Mouse (Mus musculus): ENCODE measurements at regions not wholly inside any gene's neighbourhood (a gene's known extent, or its start where the extent isn't known, plus 50 kb on each side); places are given as distances from the start of the nearest gene placed in this dataset.

GRCm38 (mm10) chr5:118815783-118816182 lies 255.3 kb downstream of the Med13l start:
- no peak for DNase-seq (ENCODE audit: low spot score)

- no peak for DNase-seq (ENCODE audit: low spot score)
Observed at GRCm38 (mm10) chr5:118818294-118818693, 257.8 kb downstream of the Med13l start.

GRCm38 (mm10) chr5:118824791-118825190 lies 264.3 kb downstream of the Med13l start:
- DNase-seq (ENCODE audit: low spot score): no peak

- DNase-seq (ENCODE audit: low spot score): no peak
Observed at GRCm38 (mm10) chr5:118829031-118829698, 268.7 kb downstream of the Med13l start.

- DNase-seq (ENCODE audit: low spot score): no peak
Observed at GRCm38 (mm10) chr5:118832701-118833100, 272.2 kb downstream of the Med13l start.

GRCm38 (mm10) chr5:118834129-118834528 lies 273.6 kb downstream of the Med13l start:
- no peak for DNase-seq (ENCODE audit: low spot score)

GRCm38 (mm10) chr5:118837001-118837400 lies 276.5 kb downstream of the Med13l start:
- DNase-seq (ENCODE audit: low spot score): no peak

- DNase-seq (ENCODE audit: low spot score): no peak
Observed at GRCm38 (mm10) chr5:118838421-118838820, 277.9 kb downstream of the Med13l start.

GRCm38 (mm10) chr5:118839916-118840315 lies 279.4 kb downstream of the Med13l start:
- no peak for DNase-seq (ENCODE audit: low spot score)

- DNase-seq (ENCODE audit: low spot score): no peak
Observed at GRCm38 (mm10) chr5:118841210-118842016, 280.9 kb downstream of the Med13l start.

- peak; percentile 21 for DNase-seq (ENCODE audit: low spot score)
Observed at GRCm38 (mm10) chr5:118842017-118842396, 281.5 kb downstream of the Med13l start.

- DNase-seq (ENCODE audit: low spot score): no peak
Observed at GRCm38 (mm10) chr5:118857001-118857400, 296.5 kb downstream of the Med13l start.

GRCm38 (mm10) chr5:118861143-118861847 lies 300.8 kb downstream of the Med13l start:
- no peak for DNase-seq (ENCODE audit: low spot score)

GRCm38 (mm10) chr5:118867511-118867910 lies 307.0 kb downstream of the Med13l start:
- DNase-seq (ENCODE audit: low spot score): no peak

- DNase-seq (ENCODE audit: low spot score): no peak
Observed at GRCm38 (mm10) chr5:118869330-118869729, 308.9 kb downstream of the Med13l start.

GRCm38 (mm10) chr5:118873871-118874270 lies 313.4 kb downstream of the Med13l start:
- no peak for DNase-seq (ENCODE audit: low spot score)

- DNase-seq (ENCODE audit: low spot score): no peak
Observed at GRCm38 (mm10) chr5:118875096-118875637, 314.7 kb downstream of the Med13l start.

- no peak for DNase-seq (ENCODE audit: low spot score)
Observed at GRCm38 (mm10) chr5:118876586-118877312, 316.3 kb downstream of the Med13l start.

- peak; percentile 20 for DNase-seq (ENCODE audit: low spot score)
Observed at GRCm38 (mm10) chr5:118877313-118877669, 316.8 kb downstream of the Med13l start.

GRCm38 (mm10) chr5:118877831-118878230 lies 317.4 kb downstream of the Med13l start:
- DNase-seq (ENCODE audit: low spot score): no peak

GRCm38 (mm10) chr5:118878722-118879121 lies 318.2 kb downstream of the Med13l start:
- DNase-seq (ENCODE audit: low spot score): no peak

All from ovary, adult 18-20 months (tissue).